Mouse (Mus musculus) left cerebral cortex, postnatal 10 days (tissue): ENCODE data around the gene Polr3h. TPM values are rescaled to one million over a fixed set of nuclear protein-coding genes. Genes with fewer than 3 reads are reported as not detected.
"Not testable (repeated sequence)": the region's sequence is repeated elsewhere in the genome, so short reads cannot be mapped to it uniquely, and the experiment has no call there.

Experiments
- DNase-seq, 2 experiments: peaks; one replicate each; pipeline ENCODE4 v3.0.0; 2021 to 2022; ENCODE audit warnings: low spot score in 2 of 2, mixed read lengths in 1 of 2; ENCODE audit errors: extremely low spot score in 1 of 2
- intact Hi-C: fragments of 180-260 bp; cut with DNase I; formaldehyde crosslinking; loops from one replicate; pipeline ENCODE4 v1.15.1; 2025
- total RNA-seq, 2 experiments: library from RNA; stranded (reverse); gene quantifications; 2 replicates each; pipeline ENCODE4 v1.2.3; 2021

Gene Polr3h
- total RNA-seq, 2 experiments from 2014 or later, result 44.8 to 55.0 TPM

DNA sequence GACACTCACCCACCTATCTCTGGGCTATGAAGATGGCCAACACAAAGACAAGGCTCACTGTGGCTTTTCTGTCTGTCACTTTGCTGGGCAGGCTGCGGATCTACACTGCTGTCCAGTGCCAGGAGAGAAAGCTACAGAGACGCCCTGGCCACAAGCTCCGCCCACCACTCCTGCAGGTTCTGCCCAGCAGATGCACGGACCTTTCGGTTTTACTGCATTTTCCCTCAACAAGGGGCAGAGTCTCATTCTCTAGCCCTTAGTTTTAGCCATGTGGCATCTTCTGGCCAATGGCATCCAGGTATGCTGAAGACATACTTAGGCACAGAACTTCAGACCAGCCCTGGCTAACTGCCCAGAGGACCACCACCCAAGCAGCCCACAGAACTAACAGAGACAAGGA, 4.8 kb downstream of the Polr3h start:
- intact Hi-C loops, result no loop called here
- peak in 1 of 2 experiments; percentile 61 for DNase-seq

DNA sequence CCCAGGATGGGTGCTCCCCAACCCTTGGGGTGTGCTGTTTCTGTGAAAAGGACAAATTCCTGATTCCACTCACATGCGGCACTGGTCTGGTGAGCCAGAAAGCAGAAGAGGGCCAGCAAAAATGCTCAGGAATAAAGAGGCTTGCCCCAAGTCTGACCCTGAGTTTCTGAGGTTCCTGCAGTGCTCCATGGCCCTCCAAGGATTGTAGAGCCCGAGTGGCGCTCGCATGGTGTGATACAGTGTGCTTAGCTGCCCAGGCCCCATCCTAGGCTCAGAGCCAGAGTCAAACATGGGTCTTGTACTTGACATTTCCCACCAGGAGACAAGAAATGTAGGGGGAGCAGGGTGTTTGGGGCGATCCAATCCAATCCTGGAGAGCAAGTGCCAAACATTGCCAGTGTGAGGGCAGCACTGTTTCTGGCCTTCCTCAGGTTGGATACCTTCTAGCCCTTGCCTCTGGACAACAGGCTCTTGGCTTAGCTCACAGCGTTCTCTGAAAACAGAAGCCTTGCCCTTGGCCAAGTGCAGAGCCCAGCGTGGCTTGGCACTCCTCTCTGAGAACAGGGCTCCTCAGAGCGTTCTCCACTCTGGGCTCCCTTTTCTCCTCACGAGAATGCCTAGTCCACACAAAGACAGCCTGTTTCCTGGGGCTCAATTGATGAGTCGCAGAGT, 5.4 kb downstream of the Polr3h start:
- intact Hi-C loops, result no loop called here
- peak in 1 of 2 experiments; percentile 55 for DNase-seq

DNA sequence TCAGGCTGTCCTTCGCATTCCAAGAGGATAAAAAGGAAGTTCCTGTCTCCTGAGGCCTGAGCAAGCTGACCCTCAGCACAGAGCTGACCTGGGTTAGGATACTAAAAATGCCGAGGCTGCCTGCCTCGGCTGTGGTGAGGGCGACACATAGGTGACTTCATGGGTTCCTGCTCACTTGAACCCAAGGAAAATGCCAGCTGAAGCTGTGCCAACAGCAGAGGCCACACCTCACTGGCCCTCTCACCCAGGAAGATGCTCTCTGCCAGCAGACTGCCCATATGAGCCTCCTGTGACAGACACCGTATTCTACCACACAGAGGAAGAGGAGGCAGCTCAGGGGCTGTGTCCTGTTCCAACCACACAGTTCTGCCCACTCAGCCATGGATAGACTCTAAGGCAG, 7.0 kb downstream of the Polr3h start:
- intact Hi-C loops, result no loop called here
- DNase-seq, result no peak

DNA sequence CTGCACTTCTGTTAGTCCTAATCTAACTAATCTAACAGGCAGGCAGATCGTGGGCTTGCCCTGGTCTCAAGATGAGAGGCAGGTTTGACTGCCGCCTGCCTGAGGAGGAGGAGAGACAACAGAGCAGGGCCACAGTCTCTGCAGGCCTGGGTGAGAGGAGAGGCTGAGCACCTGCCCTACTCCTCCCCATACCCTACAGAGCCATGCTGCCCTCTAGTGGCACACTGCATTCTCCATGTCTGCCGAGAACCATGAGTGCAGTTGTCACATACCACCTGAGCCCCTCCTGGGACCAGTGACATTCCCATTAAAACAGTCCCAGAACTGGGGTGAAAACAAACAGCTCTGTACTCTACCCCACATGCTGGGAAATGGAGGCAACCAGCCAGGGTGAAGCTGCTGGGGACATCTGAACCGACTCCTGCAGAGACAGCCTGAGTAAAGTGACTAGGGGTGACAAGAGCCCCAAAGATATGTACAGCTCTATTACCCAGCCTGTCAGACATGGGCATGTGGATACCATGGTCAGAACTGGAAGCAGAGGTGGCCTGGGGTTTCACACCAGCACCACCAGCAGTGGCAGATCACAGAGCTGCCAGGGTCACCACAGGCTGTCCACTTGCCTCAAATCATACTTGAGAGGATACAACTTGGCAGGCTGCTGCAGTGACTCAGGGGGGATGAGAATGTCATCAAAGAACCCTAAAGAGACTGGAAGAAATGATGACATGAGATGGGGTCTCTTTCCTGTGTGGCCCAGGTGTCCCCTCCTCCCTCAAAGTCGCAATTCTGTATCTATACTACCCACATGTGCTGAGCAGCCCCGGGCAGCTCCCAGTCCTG, 8.2 kb downstream of the Polr3h start:
- intact Hi-C loops, result no loop called here
- DNase-seq, result peak in 1 of 2 experiments; percentile 83

DNA sequence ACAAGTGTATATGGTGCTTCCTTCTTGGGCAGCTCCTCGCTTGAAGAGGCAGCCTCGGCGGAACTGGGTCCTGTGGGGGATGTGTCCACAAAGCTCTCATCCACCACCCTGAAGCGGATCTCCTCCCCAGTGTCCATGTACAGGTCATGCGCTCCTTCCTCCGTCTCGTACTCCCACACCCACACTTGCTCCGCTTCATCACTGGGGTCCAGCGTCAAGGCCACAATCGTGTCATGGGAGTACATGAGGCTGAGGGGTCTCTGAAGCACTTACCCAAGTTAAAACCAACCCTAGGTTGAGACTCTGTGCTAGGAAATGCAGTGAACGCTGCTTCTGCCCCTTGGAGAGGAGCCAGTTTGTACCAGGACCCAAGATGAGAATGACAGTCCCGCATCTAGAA, 8.8 kb downstream of the Polr3h start:
- DNase-seq, result no peak
- intact Hi-C loops, result no loop called here

DNA sequence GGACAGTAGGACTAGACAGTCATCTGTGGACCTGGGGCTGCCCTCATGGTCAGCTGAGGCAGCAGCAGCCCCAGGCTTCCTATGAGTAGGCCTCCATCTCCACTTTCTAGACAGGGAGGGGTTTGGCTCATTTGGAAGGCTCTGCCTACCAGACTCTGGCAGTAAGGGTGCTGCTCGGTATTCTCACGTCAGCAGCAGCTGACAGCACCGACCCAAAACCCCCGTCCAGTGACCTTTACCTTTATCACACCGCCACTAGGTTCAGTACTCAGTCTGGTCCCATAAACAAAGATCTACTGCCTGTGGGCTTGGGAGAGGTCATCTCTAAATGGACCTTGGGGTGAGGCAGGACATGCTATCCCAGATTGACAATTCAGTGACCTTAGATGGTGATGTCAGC, 10.4 kb downstream of the Polr3h start:
- intact Hi-C loops, result no loop called here
- no peak for DNase-seq

DNA sequence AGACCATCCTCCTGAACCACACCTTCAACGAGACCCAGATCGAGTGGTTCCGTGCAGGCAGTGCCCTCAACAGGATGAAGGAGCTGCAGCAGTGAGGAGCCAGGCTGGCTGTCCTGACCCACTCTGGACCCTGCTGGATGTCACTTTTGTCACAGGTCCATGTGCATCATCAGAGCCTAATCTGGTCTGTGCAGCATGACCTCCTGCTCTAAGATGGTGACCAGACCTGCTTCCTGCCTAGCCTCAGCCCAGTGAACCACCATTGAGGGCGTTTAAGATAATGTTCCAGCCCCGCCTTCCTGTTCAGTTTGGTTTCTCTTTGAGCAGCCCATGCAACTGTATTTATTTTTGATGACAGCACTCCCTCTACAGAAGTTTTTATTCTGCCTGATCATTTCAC, 11.4 kb downstream of the Polr3h start:
- intact Hi-C loops, result no loop called here
- DNase-seq, result no peak

DNA sequence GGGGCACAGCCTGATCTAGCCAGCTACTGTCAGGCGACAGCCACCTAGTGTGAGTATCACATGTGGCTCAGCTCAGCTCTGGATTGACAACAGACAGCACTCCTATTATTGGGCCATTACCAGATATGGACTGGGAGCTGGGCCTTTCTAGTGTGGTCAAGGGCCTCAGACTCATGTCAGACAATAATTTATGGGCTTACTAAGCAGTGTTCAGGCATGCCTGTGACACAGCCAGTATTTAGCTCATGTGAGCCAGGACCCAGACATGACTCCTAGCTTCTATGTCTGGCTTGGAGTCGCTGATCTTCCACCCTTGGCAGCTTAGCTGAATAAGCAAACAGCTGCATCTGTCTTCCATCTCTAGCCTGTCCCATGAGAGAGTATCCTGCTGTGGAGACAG, 13.5 kb downstream of the Polr3h start:
- no peak for DNase-seq
- intact Hi-C loops, result no loop called here

DNA sequence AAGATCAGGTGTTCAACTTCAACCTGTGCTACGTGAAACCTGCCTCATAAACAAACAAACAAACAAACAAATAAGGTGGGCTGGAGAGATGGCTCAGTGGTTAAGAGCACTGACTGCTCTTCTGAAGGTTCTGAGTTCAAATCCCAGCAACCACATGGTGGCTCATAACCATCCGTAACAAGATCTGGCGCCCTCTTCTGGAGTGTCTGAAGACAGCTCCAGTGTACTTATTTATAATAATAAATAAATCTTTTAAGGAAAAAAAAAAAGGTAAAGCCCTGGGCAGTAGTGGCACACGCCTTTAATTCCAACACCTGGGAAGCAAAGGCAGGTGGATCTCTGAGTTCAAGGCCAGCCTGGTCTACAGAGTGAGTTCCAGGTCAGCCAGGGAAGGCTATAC, 17.3 kb downstream of the Polr3h start:
- not testable (repeated sequence) for DNase-seq
- intact Hi-C loops, result loop anchor here (5.0 kb wide), 1 partner anchor 81 kb away; no protein-coding TSS in a partner anchor

DNA sequence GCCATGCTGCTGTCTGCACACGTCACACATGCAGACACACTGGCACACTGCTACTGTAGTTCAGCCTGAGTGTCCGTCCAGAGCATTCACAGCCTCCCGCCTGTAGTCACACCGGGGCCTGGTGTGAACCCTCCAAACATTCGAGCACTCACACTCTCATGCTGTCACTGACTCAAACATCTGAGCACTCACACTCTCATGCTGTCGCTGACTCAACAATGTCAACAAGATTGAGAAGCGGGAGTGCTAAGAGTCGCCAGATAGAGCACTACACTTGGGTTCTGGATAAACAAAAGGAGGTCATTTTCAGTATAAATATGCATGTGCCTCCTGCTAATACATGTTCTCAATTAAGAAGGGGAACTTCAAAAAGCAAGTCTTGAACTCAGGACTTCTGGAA, 18.1 kb downstream of the Polr3h start:
- intact Hi-C loops, result loop anchor here (5.0 kb wide), 1 partner anchor 81 kb away; no protein-coding TSS in a partner anchor
- no peak for DNase-seq

DNA sequence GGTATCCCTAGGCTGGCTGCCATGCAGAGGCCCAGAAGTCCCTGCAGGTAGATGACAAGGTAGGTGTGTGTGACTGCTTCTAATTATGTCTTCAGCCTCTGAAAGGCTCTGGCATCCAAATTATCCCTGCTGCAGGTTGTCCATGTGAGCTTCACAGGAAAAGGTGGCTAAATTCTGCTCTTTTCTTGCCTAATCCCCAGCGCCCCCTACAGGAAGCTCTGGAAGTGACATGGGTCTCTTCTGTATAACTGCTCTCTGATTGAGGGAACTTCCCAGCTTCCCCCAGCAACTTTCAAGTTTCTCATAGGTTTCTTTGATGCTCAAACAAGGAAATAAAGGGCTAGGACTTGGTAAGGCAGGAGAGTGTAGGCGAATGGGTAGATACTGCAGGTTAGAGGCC, 21.1 kb downstream of the Polr3h start:
- intact Hi-C loops, result loop anchor here (5.0 kb wide), 1 partner anchor 78 kb away; no protein-coding TSS in a partner anchor
- peak in 1 of 2 experiments; percentile 82 for DNase-seq

DNA sequence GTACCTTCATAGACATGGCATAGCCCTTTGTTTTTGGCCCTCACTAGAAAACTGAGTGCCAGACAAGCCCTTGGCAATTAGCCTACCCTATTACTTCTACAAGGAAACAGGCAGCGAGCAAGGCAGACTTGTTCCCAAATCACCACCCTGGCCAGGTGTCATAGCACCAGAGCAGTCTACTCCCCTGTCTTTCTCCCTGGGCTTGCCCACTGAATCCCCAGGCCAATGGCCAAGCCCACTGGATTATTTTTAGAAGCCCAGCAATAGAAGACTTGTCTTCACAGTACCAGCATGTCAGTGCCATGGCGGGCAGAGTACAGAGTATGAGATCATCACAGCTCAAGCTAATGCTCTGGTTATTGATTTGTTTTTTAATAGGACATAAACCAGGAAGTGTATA, 27.3 kb downstream of the Polr3h start:
- intact Hi-C loops, result no loop called here
- no peak for DNase-seq

DNA sequence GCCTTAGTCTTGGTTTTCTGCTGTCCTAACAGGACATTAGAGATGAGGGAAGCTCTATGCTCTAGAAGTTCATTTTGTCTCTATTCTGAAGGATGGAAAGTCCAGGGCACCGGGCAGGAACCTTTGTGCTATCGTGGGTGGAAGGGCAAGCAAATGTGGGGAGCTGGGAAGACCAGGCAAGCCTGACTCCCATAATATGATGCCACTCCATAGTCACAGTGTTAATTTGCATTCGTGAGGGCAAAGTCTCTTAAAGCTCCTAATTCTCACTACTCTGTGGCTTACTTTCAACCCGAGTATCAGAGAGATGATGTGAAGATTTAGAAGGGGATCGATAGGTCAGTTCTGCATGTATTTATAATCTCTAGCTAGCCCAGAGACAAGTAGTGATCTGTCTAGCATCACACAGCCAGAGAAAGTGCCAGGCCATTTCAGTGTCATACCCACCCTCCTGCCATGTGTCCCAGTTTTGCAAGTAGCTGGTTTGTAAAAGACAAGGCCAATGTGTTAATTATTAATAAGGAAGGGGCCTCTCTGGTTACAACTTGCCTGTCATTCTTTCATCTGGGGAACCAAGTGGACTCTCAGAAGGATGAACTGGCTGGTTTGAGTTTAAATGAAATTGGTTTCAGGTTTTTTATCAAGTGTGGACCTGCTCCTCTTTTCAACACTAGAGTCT, 28.3 kb downstream of the Polr3h start:
- intact Hi-C loops, result no loop called here
- no peak for DNase-seq

DNA sequence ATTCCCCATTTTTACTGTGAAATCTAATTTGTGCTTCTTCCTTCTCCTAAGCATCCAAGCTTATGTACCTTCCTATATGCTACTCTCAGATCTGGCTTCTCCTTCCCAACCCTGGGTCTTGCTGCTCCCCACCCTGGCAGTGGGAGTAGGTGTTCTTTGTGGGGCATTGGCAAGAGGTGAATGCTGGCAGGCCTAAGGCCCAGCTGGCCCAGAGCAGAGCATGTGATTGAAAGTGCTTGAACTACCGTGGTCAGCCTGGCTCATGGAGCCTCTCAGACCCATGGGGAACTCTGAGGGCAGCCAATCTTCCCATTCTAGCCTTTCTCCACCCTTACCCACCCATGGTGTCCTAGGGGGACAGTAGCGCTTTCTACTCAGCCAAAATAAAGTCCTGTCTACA, 29.6 kb downstream of the Polr3h start:
- peak in 1 of 2 experiments; percentile 30 for DNase-seq
- intact Hi-C loops, result no loop called here

DNA sequence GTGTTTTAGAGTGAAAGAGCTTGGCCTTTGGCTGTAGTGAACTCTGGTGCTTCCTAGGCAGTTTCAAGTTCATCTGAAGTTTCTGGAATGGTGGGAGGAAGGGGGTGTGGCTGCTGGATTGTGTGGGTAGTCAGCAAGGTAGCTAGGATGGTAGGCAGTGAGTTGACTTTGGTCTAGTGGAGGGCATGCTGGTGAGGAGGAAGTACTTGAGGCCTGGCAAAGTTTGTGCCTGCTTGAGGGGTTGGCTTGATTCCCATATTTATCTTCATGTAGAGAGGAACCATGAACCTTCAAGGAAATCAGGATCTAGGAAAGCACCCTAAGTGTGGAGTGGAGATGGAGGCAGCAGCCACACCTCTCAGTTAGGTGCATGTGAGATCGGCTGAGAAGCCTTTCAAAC, 32.0 kb downstream of the Polr3h start:
- intact Hi-C loops, result no loop called here
- DNase-seq, result no peak

DNA sequence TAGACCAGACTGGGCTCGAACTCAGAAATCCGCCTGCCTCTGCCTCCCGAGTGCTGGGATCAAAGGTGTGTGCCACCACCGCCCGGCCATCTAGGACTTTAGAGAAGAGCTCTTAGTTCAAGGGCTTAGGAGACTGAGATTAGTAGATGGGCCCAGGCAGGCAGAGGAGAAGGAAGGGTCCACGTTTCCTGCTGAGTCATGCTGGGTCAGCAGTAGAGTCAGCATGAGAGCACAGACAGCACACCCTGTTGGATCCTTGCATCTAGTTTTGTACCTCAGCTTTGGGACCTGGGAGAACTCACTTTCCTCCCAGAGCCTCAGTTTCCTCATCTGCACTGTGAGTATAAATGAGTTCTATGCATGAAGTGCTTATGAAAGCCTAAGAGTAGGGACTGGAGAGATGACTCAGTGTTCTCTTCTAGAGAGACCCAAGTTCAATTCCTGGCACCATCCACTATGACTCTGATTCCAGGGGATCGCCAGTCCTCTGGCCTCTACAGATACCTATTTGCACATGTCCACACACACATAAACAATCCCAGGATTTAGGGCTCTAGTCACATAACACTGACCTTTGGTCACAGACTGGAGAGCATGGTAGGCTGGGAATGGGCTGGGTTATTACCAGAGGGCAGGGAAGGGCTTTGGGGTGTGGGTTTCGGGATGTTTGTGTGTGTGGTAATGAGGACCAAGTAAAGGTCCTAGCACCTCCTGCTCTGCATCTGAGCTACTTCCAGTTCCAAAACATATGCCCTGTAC, 34.0 kb downstream of the Polr3h start:
- intact Hi-C loops, result no loop called here
- no peak for DNase-seq

DNA sequence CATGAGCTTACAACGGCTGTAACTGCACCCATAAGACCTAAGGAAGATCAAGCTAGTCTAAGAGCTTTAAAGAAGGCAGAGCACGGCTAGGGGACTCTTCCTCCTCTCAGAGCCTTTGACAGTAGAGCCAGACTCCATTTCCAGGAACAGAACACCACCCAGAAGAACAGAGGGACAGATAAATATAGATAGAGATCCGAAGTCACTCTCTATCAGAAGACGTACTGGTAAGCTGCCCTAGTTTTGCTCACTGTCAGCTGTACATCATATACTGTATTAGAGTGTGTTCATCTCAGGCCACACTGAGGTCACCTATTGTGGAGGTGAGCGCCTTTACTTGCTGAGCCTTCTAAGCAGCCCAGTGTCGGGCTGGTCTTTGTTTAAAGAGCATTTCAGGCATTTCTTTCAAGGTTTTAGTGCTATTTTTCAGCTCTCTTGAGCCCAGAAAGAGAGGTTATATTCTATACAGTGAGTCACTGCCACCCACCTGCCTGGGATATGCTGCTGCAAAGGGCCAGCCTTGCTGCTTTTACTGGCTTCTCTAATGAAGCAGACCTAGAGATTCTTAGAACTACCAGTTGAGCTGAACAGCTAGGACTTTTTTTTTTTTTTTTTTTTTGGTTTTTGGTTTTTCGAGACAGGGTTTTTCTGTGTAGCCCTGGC, 34.8 kb downstream of the Polr3h start:
- no peak for DNase-seq
- intact Hi-C loops, result no loop called here

DNA sequence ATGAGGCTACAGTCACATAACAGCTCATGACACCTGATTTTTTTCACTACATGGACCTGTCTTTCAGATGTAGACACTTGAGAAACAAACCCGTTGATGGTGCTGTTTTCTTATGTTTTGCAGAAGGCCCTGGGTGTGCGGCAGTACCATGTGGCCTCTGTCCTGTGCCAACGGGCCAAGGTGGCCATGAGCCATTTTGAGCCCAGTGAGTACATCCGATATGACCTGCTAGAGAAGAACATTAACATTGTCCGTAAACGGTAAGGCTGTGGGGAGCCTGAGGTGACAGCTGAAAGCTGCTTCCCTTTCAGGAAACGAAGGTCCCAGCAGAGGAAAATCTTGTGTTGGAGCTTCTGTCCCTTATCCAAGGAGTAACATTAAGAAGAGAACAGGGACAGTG, 36.9 kb downstream of the Polr3h start:
- intact Hi-C loops, result no loop called here
- DNase-seq, result no peak
